Mouse (Mus musculus) megakaryocyte, embryonic 14.5 days (primary cell): ENCODE results near the gene Trmt11.

Experiments used
- FLI1 ChIP-seq: IDR thresholded peaks from 2 replicates; pipeline ENCODE4 v1.6.1; 2012; ENCODE audit warnings: low read length, inconsistent platforms, mixed read lengths
- GATA1 ChIP-seq: IDR thresholded peaks from 3 replicates; pipeline ENCODE4 v1.6.1; 2012; ENCODE audit warnings: mixed read lengths, low read length, inconsistent platforms, borderline replicate concordance

DNA sequence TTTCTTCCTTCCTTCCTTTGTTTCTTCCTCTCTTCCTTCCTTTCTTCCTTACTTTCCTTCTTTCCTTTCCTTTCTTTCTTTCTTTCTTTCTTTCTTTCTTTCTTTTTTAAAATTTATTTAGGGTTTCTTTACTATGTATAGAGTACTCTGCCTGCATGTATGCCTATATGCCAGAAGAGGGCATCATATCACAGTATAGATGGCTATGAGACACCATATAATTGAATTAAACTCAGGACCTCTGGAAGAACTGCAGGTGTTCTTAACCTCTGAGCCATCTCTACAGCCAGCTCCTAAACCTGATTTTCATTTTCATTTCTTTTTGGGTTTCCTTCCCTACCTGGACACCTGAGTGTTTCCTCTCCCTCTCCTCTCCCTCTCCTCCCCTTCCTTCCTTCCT, 22.4 kb upstream of the Trmt11 start:
- TF ChIP-seq GATA1 (no peak), FLI1 (no peak)
